Mouse (Mus musculus): ENCODE data around the gene Zfp180.

DNA sequence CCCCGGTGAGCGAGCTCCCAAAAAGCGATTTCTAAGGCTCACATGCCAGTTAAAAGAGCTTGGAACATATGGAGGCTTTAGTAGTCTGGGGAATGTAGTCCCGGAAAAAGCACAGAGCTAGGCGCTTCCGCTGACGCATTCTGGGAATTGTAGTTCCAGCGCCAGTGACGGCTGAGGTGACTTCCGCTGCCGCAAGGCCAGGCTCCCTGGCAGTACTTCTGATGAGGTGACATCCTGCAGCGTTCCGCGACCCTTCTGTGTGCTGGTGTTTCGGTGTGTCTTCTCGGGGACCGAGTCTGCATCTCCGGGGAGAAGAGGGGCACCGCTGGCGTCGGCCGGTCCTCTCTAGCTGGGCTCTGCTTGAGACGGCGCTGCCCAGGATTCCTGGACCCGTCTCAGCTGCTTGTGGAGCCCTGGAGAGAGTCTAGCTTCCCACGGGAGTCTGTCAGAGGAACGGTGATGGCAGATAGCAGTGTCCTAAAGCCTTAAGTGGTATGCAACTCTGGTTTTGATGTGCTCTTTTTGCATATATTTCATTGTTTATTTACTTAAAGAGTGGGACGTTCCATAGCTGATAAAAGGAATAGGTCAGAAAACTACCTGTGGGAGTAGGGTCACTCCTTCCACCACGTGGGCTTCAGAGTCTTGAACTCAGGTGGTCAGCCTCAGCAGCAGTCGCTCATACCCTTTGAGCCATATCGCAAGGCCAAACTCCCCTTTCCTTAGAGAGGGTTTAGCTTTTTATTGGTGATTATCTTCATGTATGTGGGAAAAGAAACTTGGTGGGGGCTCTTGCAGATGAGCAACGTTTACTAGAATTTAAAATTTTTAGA lies 52.5 kb downstream of the Zfp180 start, which contains the start of gene Zfp235:
- no peak for TF ChIP-seq CTCF (IDR thresholded peaks at IDR 0.05; ENCODE audit: borderline replicate concordance, insufficient read depth, low read depth, low read length)
- TF ChIP-seq POLR2A (IDR thresholded peaks at IDR 0.05; ENCODE audit: borderline replicate concordance, insufficient read depth, low read length) = peak; percentile 92
